Mouse (Mus musculus) stomach, postnatal 0 days (tissue): ENCODE measurements around the gene Ckap2l.

ENCODE experiments used
- CTCF ChIP-seq: IDR thresholded peaks from 2 replicates; pipeline ENCODE4 v1.5.1; 2016; ENCODE audit warnings: antibody characterized with exemption, low read depth, mild to moderate bottlenecking, moderate library complexity
- EP300 ChIP-seq: optimal IDR thresholded peaks from 2 replicates; pipeline ENCODE3; 2016; ENCODE audit warnings: antibody characterized with exemption

DNA sequence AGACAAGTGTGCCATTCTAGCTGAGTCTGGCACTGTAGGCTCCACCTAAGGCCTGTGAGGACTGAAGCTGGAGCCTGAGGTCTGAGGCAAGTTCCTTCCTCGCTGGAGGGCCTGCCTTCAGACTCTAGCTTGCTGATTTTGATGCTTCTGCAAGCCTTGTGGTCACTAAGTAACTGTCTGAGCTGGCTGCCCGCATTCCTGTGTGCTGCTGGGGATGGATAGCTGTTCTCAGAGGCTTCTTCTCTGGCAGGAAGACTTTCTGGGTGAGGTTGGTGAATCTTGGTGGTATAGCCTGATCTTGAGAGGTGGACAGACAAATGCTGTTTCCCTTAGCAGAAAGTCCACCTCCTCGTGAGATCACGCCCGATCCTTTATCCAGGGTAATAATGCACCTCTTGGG is 29.3 kb downstream of the Ckap2l start:
- TF ChIP-seq CTCF (no peak), EP300 (no peak)
